Mouse (Mus musculus): ENCODE data around the gene Dpp6. TPM values are rescaled to one million over a fixed set of nuclear protein-coding genes. Genes with fewer than 3 reads are reported as not detected.

Gene Dpp6
- polyA plus RNA-seq, 1 experiment from 2014 or later = 0.17 TPM

- no peak overlapping the region for H3K9ac ChIP-seq (ENCODE audit: low read depth, low read length)
- ATAC-seq (ENCODE audit: low read depth) = no peak
- no peaks in the 10 kb centered on the region for H3K27me3 ChIP-seq (ENCODE audit: control insufficient read depth, insufficient read depth, low read depth, low read length)
- H3K36me3 ChIP-seq (ENCODE audit: control insufficient read depth, insufficient read depth) = no peaks in the 10 kb centered on the region
- H3K27ac ChIP-seq (ENCODE audit: low read length) = no peak overlapping the region
- no peak overlapping the region for H3K4me3 ChIP-seq (ENCODE audit: low read depth, low read length)
- H3K9me3 ChIP-seq (replicated peaks; ENCODE audit: control insufficient read depth, low read length) = no peaks in the 10 kb centered on the region
- 66% methylated on average over 8 of the region's 8 CpGs for WGBS (ENCODE audit: insufficient replicate concordance)
- H3K4me1 ChIP-seq (ENCODE audit: control insufficient read depth, low read depth, low read length) = no peaks in the 10 kb centered on the region
- no peak overlapping the region for H3K4me2 ChIP-seq (ENCODE audit: low read depth, low read length)
Measured at GRCm38 (mm10) chr5:27291378-27291777, 474.4 kb downstream of the Dpp6 start.

GRCm38 (mm10) chr5:27292236-27292635, 475.2 kb downstream of the Dpp6 start:
- no peak for ATAC-seq (ENCODE audit: low read depth)
- 69% methylated on average over 7 of the region's 7 CpGs for WGBS (ENCODE audit: insufficient replicate concordance)
- Histone ChIP-seq H3K27me3 (ENCODE audit: control insufficient read depth, insufficient read depth, low read depth, low read length) (no peaks in the 10 kb centered on the region), H3K4me2 (ENCODE audit: low read depth, low read length) (no peak overlapping the region), H3K4me3 (ENCODE audit: low read depth, low read length) (no peak overlapping the region), H3K27ac (ENCODE audit: low read length) (no peak overlapping the region), H3K36me3 (ENCODE audit: control insufficient read depth, insufficient read depth) (no peaks in the 10 kb centered on the region), H3K4me1 (ENCODE audit: control insufficient read depth, low read depth, low read length) (no peaks in the 10 kb centered on the region), H3K9ac (ENCODE audit: low read depth, low read length) (no peak overlapping the region), H3K9me3 (replicated peaks; ENCODE audit: control insufficient read depth, low read length) (no peaks in the 10 kb centered on the region)

GRCm38 (mm10) chr5:27304115-27304514, 487.1 kb downstream of the Dpp6 start:
- Histone ChIP-seq H3K9me3 (replicated peaks; ENCODE audit: control insufficient read depth, low read length) (no peaks in the 10 kb centered on the region), H3K4me3 (ENCODE audit: low read depth, low read length) (no peak overlapping the region), H3K27ac (ENCODE audit: low read length) (no peak overlapping the region), H3K4me2 (ENCODE audit: low read depth, low read length) (no peak overlapping the region), H3K9ac (ENCODE audit: low read depth, low read length) (no peak overlapping the region), H3K36me3 (ENCODE audit: control insufficient read depth, insufficient read depth) (no peaks in the 10 kb centered on the region), H3K27me3 (ENCODE audit: control insufficient read depth, insufficient read depth, low read depth, low read length) (no peaks in the 10 kb centered on the region), H3K4me1 (ENCODE audit: control insufficient read depth, low read depth, low read length) (no peaks in the 10 kb centered on the region)
- WGBS (ENCODE audit: insufficient replicate concordance) = 49% methylated on average over 2 of the region's 2 CpGs
- ATAC-seq (ENCODE audit: low read depth) = no peak

GRCm38 (mm10) chr5:27306497-27307152, 489.6 kb downstream of the Dpp6 start:
- Histone ChIP-seq H3K4me3 (ENCODE audit: low read depth, low read length) (no peak overlapping the region), H3K9me3 (replicated peaks; ENCODE audit: control insufficient read depth, low read length) (no peaks in the 10 kb centered on the region), H3K27me3 (ENCODE audit: control insufficient read depth, insufficient read depth, low read depth, low read length) (no peaks in the 10 kb centered on the region), H3K4me1 (ENCODE audit: control insufficient read depth, low read depth, low read length) (no peaks in the 10 kb centered on the region), H3K9ac (ENCODE audit: low read depth, low read length) (no peak overlapping the region), H3K27ac (ENCODE audit: low read length) (no peak overlapping the region), H3K4me2 (ENCODE audit: low read depth, low read length) (no peak overlapping the region), H3K36me3 (ENCODE audit: control insufficient read depth, insufficient read depth) (no peaks in the 10 kb centered on the region)
- WGBS (ENCODE audit: insufficient replicate concordance) = 39% methylated on average over 4 of the region's 4 CpGs
- ATAC-seq (ENCODE audit: low read depth) = no peak

- Histone ChIP-seq H3K27ac (ENCODE audit: low read length) (no peak overlapping the region), H3K9me3 (replicated peaks; ENCODE audit: control insufficient read depth, low read length) (no peaks in the 10 kb centered on the region), H3K27me3 (ENCODE audit: control insufficient read depth, insufficient read depth, low read depth, low read length) (no peaks in the 10 kb centered on the region), H3K4me2 (ENCODE audit: low read depth, low read length) (no peak overlapping the region), H3K9ac (ENCODE audit: low read depth, low read length) (no peak overlapping the region), H3K36me3 (ENCODE audit: control insufficient read depth, insufficient read depth) (no peaks in the 10 kb centered on the region), H3K4me3 (ENCODE audit: low read depth, low read length) (no peak overlapping the region), H3K4me1 (ENCODE audit: control insufficient read depth, low read depth, low read length) (no peaks in the 10 kb centered on the region)
- WGBS (ENCODE audit: insufficient replicate concordance) = 35% methylated on average over 2 of the region's 2 CpGs
- ATAC-seq (ENCODE audit: low read depth) = no peak
Measured at GRCm38 (mm10) chr5:27310217-27310616, 493.2 kb downstream of the Dpp6 start.

- no peak overlapping the region for H3K4me3 ChIP-seq (ENCODE audit: low read depth, low read length)
- no peaks in the 10 kb centered on the region for H3K27me3 ChIP-seq (ENCODE audit: control insufficient read depth, insufficient read depth, low read depth, low read length)
- 29% methylated on average over 1 of the region's 1 CpGs for WGBS (ENCODE audit: insufficient replicate concordance)
- H3K36me3 ChIP-seq (ENCODE audit: control insufficient read depth, insufficient read depth) = no peaks in the 10 kb centered on the region
- H3K9me3 ChIP-seq (replicated peaks; ENCODE audit: control insufficient read depth, low read length) = no peaks in the 10 kb centered on the region
- H3K9ac ChIP-seq (ENCODE audit: low read depth, low read length) = no peak overlapping the region
- no peak overlapping the region for H3K4me2 ChIP-seq (ENCODE audit: low read depth, low read length)
- no peak for ATAC-seq (ENCODE audit: low read depth)
- H3K27ac ChIP-seq (ENCODE audit: low read length) = no peak overlapping the region
- H3K4me1 ChIP-seq (ENCODE audit: control insufficient read depth, low read depth, low read length) = no peaks in the 10 kb centered on the region
Measured at GRCm38 (mm10) chr5:27316674-27317073, 499.7 kb downstream of the Dpp6 start.

- no peak for ATAC-seq (ENCODE audit: low read depth)
- H3K4me2 ChIP-seq (ENCODE audit: low read depth, low read length) = no peak overlapping the region
- no peak overlapping the region for H3K27ac ChIP-seq (ENCODE audit: low read length)
- H3K4me3 ChIP-seq (ENCODE audit: low read depth, low read length) = no peak overlapping the region
- no peaks in the 10 kb centered on the region for H3K4me1 ChIP-seq (ENCODE audit: control insufficient read depth, low read depth, low read length)
- no peaks in the 10 kb centered on the region for H3K36me3 ChIP-seq (ENCODE audit: control insufficient read depth, insufficient read depth)
- no peak overlapping the region for H3K9ac ChIP-seq (ENCODE audit: low read depth, low read length)
- H3K9me3 ChIP-seq (replicated peaks; ENCODE audit: control insufficient read depth, low read length) = no peaks in the 10 kb centered on the region
- H3K27me3 ChIP-seq (ENCODE audit: control insufficient read depth, insufficient read depth, low read depth, low read length) = no peaks in the 10 kb centered on the region
Measured at GRCm38 (mm10) chr5:27317264-27317663, 500.3 kb downstream of the Dpp6 start.

- H3K36me3 ChIP-seq (ENCODE audit: control insufficient read depth, insufficient read depth) = no peaks in the 10 kb centered on the region
- no peak for ATAC-seq (ENCODE audit: low read depth)
- no peak overlapping the region for H3K27ac ChIP-seq (ENCODE audit: low read length)
- H3K4me3 ChIP-seq (ENCODE audit: low read depth, low read length) = no peak overlapping the region
- H3K4me2 ChIP-seq (ENCODE audit: low read depth, low read length) = no peak overlapping the region
- H3K27me3 ChIP-seq (ENCODE audit: control insufficient read depth, insufficient read depth, low read depth, low read length) = no peaks in the 10 kb centered on the region
- 62% methylated on average over 1 of the region's 1 CpGs for WGBS (ENCODE audit: insufficient replicate concordance)
- no peak overlapping the region for H3K9ac ChIP-seq (ENCODE audit: low read depth, low read length)
- no peaks in the 10 kb centered on the region for H3K4me1 ChIP-seq (ENCODE audit: control insufficient read depth, low read depth, low read length)
- no peaks in the 10 kb centered on the region for H3K9me3 ChIP-seq (replicated peaks; ENCODE audit: control insufficient read depth, low read length)
Measured at GRCm38 (mm10) chr5:27317832-27318231, 500.8 kb downstream of the Dpp6 start.

GRCm38 (mm10) chr5:27319731-27320130, 502.7 kb downstream of the Dpp6 start:
- no peak overlapping the region for H3K4me2 ChIP-seq (ENCODE audit: low read depth, low read length)
- no peaks in the 10 kb centered on the region for H3K27me3 ChIP-seq (ENCODE audit: control insufficient read depth, insufficient read depth, low read depth, low read length)
- no peaks in the 10 kb centered on the region for H3K36me3 ChIP-seq (ENCODE audit: control insufficient read depth, insufficient read depth)
- no peak for ATAC-seq (ENCODE audit: low read depth)
- no peak overlapping the region for H3K4me3 ChIP-seq (ENCODE audit: low read depth, low read length)
- H3K27ac ChIP-seq (ENCODE audit: low read length) = no peak overlapping the region
- no peaks in the 10 kb centered on the region for H3K4me1 ChIP-seq (ENCODE audit: control insufficient read depth, low read depth, low read length)
- 54% methylated on average over 4 of the region's 4 CpGs for WGBS (ENCODE audit: insufficient replicate concordance)
- H3K9ac ChIP-seq (ENCODE audit: low read depth, low read length) = no peak overlapping the region
- H3K9me3 ChIP-seq (replicated peaks; ENCODE audit: control insufficient read depth, low read length) = no peaks in the 10 kb centered on the region

Data from liver, embryonic 16.5 days (tissue).